Comparison of ENCODE assay signal across 8 mouse cellular contexts in the genomic region with DNA sequence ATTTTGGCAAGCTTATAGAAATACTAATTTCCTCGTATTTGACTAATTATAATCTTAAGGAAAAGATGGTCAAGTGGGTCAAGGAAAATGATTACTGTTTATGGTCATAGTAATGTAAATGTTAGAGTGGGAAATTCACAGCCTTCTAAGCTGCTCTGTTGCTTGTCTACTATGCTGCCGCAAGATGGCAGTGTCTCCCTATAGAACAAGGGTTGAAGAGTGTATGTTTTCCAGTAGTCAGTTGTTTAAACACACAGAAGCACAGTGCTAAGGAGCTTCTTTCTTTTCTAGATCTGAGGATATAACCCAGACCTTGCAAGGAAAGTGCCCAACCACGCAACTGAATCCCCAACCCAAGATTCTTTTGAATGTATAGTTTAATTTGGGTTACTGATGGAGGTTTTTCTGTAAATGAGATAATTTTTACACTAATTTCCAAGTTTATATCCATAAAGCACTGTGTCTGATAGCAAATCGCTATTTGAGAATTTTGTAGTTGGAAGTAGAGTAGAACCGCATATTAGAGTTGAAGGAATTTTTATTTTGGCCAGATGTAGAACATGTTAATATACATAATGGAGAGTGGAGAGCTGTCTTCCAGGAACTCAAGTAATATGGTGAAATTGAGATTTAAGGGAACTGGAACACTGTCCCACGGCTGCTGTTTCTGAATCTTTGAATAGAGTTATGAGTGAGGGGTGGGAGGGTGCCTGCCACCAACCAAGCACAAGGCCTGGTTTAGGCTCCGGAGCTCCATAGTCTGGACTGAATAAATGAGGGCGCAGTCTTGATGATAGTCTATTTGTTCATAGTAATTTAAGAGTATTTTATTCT. TPM values are rescaled to one million over a fixed set of nuclear protein-coding genes. Genes with fewer than 3 reads are reported as not detected.
DNase-seq lines count a peak whose midpoint lies in the region; ATAC-seq and TF ChIP-seq lines count a peak whose summit lies in the region.

No protein-coding gene starts in this region.

- ATAC-seq in activated CD4-positive, CD25-positive, alpha-beta regulatory T cell, adult 4 months, result peak; percentile 57
- ATAC-seq in common myeloid progenitor, adult 5-6 weeks (replicated peaks; ENCODE audit: low read depth, poor library complexity, severe bottlenecking), result peak; percentile 99
- ATAC-seq in kidney, embryonic 15.5 days (replicated peaks; ENCODE audit: low FRiP score), result peak; percentile 79
- ATAC-seq in liver, embryonic 14.5 days (ENCODE audit: insufficient read depth), result no peak
- ATAC-seq in neural tube, embryonic 15.5 days (ENCODE audit: low FRiP score), result peak; percentile 94

- no peaks in the 10 kb centered on the region for H3K4me1 ChIP-seq in kidney, embryonic 15.5 days
- no peaks in the 10 kb centered on the region for H3K4me1 ChIP-seq in liver, embryonic 14.5 days (replicated peaks; ENCODE audit: control insufficient read depth in 2 of 2, insufficient read depth in 2 of 2, low read length in 1 of 2)
- 0 out of 2 replicates have a peak, but pooled peaks cover 2% of the 10 kb centered on the region for H3K4me1 ChIP-seq in neural tube, embryonic 15.5 days

- peak; percentile 66 for TF ChIP-seq CTCF in liver, embryonic 14.5 days (IDR thresholded peaks at IDR 0.05; ENCODE audit: low read depth)

- DNase-seq in CD4-positive, CD25-positive, alpha-beta regulatory T cell, adult 2 months (ENCODE audit: low read depth, low spot score), result peak; percentile 77
- DNase-seq in gastrocnemius, postnatal 10 days, result peak; percentile 71
- peak; percentile 7 to 33 (median 14) for DNase-seq in liver, embryonic 14.5 days (ENCODE audit: low read depth in 3 of 3, low spot score in 3 of 3)
- DNase-seq in urinary bladder, postnatal 25 days (ENCODE audit: low spot score), result peak; percentile 55

- no peak overlapping the region for H3K27ac ChIP-seq in kidney, embryonic 15.5 days
- no peak overlapping the region for H3K27ac ChIP-seq in liver, embryonic 14.5 days
- no peak overlapping the region for H3K27ac ChIP-seq in neural tube, embryonic 15.5 days (replicated peaks)

- no peaks in the 10 kb centered on the region for H3K36me3 ChIP-seq in kidney, embryonic 15.5 days
- no peaks in the 10 kb centered on the region for H3K36me3 ChIP-seq in liver, embryonic 14.5 days (replicated peaks; ENCODE audit: control insufficient read depth, insufficient read depth, low read depth)
- H3K36me3 ChIP-seq in neural tube, embryonic 15.5 days, result no peaks in the 10 kb centered on the region

- H3K4me2 ChIP-seq in kidney, embryonic 15.5 days, result no peak overlapping the region
- no peak overlapping the region for H3K4me2 ChIP-seq in liver, embryonic 14.5 days (ENCODE audit: low read depth)
- H3K4me2 ChIP-seq in neural tube, embryonic 15.5 days, result no peak overlapping the region

- no peaks in the 10 kb centered on the region for H3K27me3 ChIP-seq in kidney, embryonic 15.5 days
- H3K27me3 ChIP-seq in liver, embryonic 14.5 days (ENCODE audit: control insufficient read depth, insufficient read depth, low read length), result no peaks in the 10 kb centered on the region
- H3K27me3 ChIP-seq in neural tube, embryonic 15.5 days (replicated peaks), result no peaks in the 10 kb centered on the region

- no peak overlapping the region for H3K4me3 ChIP-seq in kidney, embryonic 15.5 days (replicated peaks)
- no peak overlapping the region for H3K4me3 ChIP-seq in liver, embryonic 14.5 days (ENCODE audit: insufficient read depth in 1 of 2, low read depth in 2 of 2, low read length in 2 of 2)
- no peak overlapping the region for H3K4me3 ChIP-seq in neural tube, embryonic 15.5 days (replicated peaks)

- H3K9me3 ChIP-seq in kidney, embryonic 15.5 days (replicated peaks), result no peaks in the 10 kb centered on the region
- no peaks in the 10 kb centered on the region for H3K9me3 ChIP-seq in liver, embryonic 14.5 days (ENCODE audit: control insufficient read depth, low read length)
- H3K9me3 ChIP-seq in neural tube, embryonic 15.5 days (replicated peaks), result no peaks in the 10 kb centered on the region

- no peak for TF ChIP-seq EP300 in liver, embryonic 14.5 days (IDR thresholded peaks at IDR 0.05; ENCODE audit: low read depth)

- no peak overlapping the region for H3K9ac ChIP-seq in kidney, embryonic 15.5 days
- H3K9ac ChIP-seq in liver, embryonic 14.5 days (replicated peaks), result no peak overlapping the region
- no peak overlapping the region for H3K9ac ChIP-seq in neural tube, embryonic 15.5 days (replicated peaks)

- 52% methylated on average over 8 of the region's 8 CpGs for WGBS in kidney, embryonic 15.5 days
- 46% methylated on average over 8 of the region's 8 CpGs for WGBS in liver, embryonic 14.5 days (ENCODE audit: insufficient replicate concordance)
- 55% methylated on average over 8 of the region's 8 CpGs for WGBS in neural tube, embryonic 15.5 days

RNA-seq across cellular contexts. Expression of a gene that starts 40.1 kb away (rescaled TPM):
- polyA plus RNA-seq in activated CD4-positive, CD25-positive, alpha-beta regulatory T cell, adult 4 months (2017; shearing (Covaris generic)), result 10 to 100 TPM; 13.4 to 17.7 TPM
- total RNA-seq in common myeloid progenitor, adult 5-6 weeks (2017), result 192 and 211 TPM in 2 replicates
- 100 to 1,000 TPM; 102 to 106 TPM for total RNA-seq in gastrocnemius, postnatal 10 days (2021)
- polyA plus RNA-seq in kidney, embryonic 15.5 days (2015; fragmentation: Nextera tagmentation; extraction: Ambion mirVana), result 221 and 237 TPM in 2 replicates
- polyA plus RNA-seq in liver, embryonic 14.5 days (2012; rRNA removed), result 16.7 and 26.8 TPM in 2 replicates
- 60.4 and 68.3 TPM in 2 replicates for polyA plus RNA-seq in liver, embryonic 14.5 days (2014; fragmentation: Nextera tagmentation; extraction: Ambion mirVana)
- polyA plus RNA-seq in neural tube, embryonic 15.5 days (2015; fragmentation: Nextera tagmentation; extraction: Ambion mirVana), result 303 and 317 TPM in 2 replicates

Comparison
In these comparisons a context has a peak if more than half of its experiments do, and no peak if none do; other contexts are left out.
1. DNase-seq: peak in every context shown above with its lines; median percentile 77 in CD4-positive, CD25-positive, alpha-beta regulatory T cell, adult 2 months; 71 in gastrocnemius, postnatal 10 days; 55 in urinary bladder, postnatal 25 days; 14 in liver, embryonic 14.5 days.